Mouse (Mus musculus): ENCODE measurements at regions not wholly inside any gene's neighbourhood (a gene's known extent, or its start where the extent isn't known, plus 50 kb on each side); places are given as distances from the start of the nearest gene placed in this dataset.
A peak's percentile ranks its signal among the peaks of the same experiment; 100 is the strongest.
"Not testable (repeated sequence)": the region's sequence is repeated elsewhere in the genome, so short reads cannot be mapped to it uniquely, and the experiment has no call there.

DNA sequence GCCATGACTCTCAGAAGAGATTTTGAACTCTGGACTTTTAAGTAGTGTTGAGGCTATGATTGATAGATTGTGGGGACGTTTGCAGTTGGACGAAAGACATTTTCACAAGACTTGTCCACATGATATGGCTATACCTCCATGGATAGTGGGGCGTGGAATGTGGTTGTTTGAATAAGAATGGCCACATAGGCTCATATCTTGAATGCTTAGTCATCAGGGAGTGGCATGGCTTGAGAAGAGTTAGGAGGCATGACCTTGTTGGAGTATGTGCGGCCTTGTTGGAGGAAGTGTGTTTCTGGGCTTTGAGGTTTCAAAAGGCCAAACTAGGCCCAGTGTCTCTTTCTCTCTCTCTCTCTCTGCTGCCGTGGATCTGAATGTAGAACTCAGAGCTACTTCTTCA is 204.7 kb upstream of the Pclo start:
- Histone ChIP-seq H3K9ac (replicated peaks; ENCODE audit: low read depth, low read length) (no peak overlapping the region), H3K4me1 (ENCODE audit: control insufficient read depth, insufficient read depth, low read length) (no peaks in the 10 kb centered on the region), H3K9me3 (ENCODE audit: control insufficient read depth, low read depth, low read length) (no peaks in the 10 kb centered on the region), H3K4me2 (replicated peaks; ENCODE audit: low read depth, low read length) (no peak overlapping the region), H3K27me3 (ENCODE audit: control insufficient read depth, insufficient read depth, low read length) (no peaks in the 10 kb centered on the region), H3K36me3 (ENCODE audit: control insufficient read depth, insufficient read depth, low read length) (no peaks in the 10 kb centered on the region), H3K4me3 (ENCODE audit: low read depth, low read length) (no peak overlapping the region), H3K27ac (ENCODE audit: low read length) (no peak overlapping the region)
- 80% methylated on average over 5 of the region's 5 CpGs for WGBS
- no peak for ATAC-seq (ENCODE audit: insufficient number of reproducible peaks, insufficient read depth, low FRiP score, low read depth)

GRCm38 (mm10) chr5:14311729-14312128 is 203.0 kb upstream of the Pclo start:
- H3K36me3 ChIP-seq (ENCODE audit: control insufficient read depth, insufficient read depth, low read length), result no peaks in the 10 kb centered on the region
- no peaks in the 10 kb centered on the region for H3K27me3 ChIP-seq (ENCODE audit: control insufficient read depth, insufficient read depth, low read length)
- ATAC-seq (ENCODE audit: insufficient number of reproducible peaks, insufficient read depth, low FRiP score, low read depth), result no peak
- no peak overlapping the region for H3K9ac ChIP-seq (replicated peaks; ENCODE audit: low read depth, low read length)
- no peak overlapping the region for H3K4me3 ChIP-seq (ENCODE audit: low read depth, low read length)
- no peak overlapping the region for H3K4me2 ChIP-seq (replicated peaks; ENCODE audit: low read depth, low read length)
- H3K4me1 ChIP-seq (ENCODE audit: control insufficient read depth, insufficient read depth, low read length), result no peaks in the 10 kb centered on the region
- WGBS, result 89% methylated on average over 3 of the region's 3 CpGs
- H3K9me3 ChIP-seq (ENCODE audit: control insufficient read depth, low read depth, low read length), result no peaks in the 10 kb centered on the region
- no peak overlapping the region for H3K27ac ChIP-seq (ENCODE audit: low read length)

DNA sequence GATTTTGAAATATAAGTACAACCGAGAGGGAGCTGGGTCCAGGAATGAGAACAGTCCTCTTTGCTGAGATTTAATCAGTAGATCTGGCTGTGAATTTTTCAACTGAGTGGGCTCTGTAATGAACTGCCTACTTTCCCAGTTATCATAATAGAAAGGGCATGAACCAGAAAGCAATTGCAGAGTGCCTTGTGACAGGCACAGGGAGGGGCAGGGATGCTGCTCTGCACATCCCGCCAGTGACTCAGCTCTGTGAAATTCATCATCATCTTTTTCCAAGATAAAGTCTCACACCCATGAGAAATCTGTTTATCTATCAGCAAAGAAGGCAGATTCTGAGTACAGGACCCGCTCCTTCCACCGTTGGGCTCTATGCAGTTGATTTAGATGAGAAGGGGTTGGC is 194.5 kb upstream of the Pclo start:
- 64% methylated on average over 4 of the region's 4 CpGs for WGBS
- H3K36me3 ChIP-seq (ENCODE audit: control insufficient read depth, insufficient read depth, low read length), result no peaks in the 10 kb centered on the region
- no peak overlapping the region for H3K27ac ChIP-seq (ENCODE audit: low read length)
- H3K9ac ChIP-seq (replicated peaks; ENCODE audit: low read depth, low read length), result no peak overlapping the region
- H3K4me2 ChIP-seq (replicated peaks; ENCODE audit: low read depth, low read length), result no peak overlapping the region
- ATAC-seq (ENCODE audit: insufficient number of reproducible peaks, insufficient read depth, low FRiP score, low read depth), result no peak
- no peaks in the 10 kb centered on the region for H3K27me3 ChIP-seq (ENCODE audit: control insufficient read depth, insufficient read depth, low read length)
- H3K9me3 ChIP-seq (ENCODE audit: control insufficient read depth, low read depth, low read length), result no peaks in the 10 kb centered on the region
- no peaks in the 10 kb centered on the region for H3K4me1 ChIP-seq (ENCODE audit: control insufficient read depth, insufficient read depth, low read length)
- H3K4me3 ChIP-seq (ENCODE audit: low read depth, low read length), result no peak overlapping the region

GRCm38 (mm10) chr5:14322000-14322399 is 192.7 kb upstream of the Pclo start:
- Histone ChIP-seq H3K27ac (ENCODE audit: low read length) (no peak overlapping the region), H3K4me1 (ENCODE audit: control insufficient read depth, insufficient read depth, low read length) (no peaks in the 10 kb centered on the region)
- no peak for ATAC-seq (ENCODE audit: insufficient number of reproducible peaks, insufficient read depth, low FRiP score, low read depth)

GRCm38 (mm10) chr5:14360446-14360845 is 154.3 kb upstream of the Pclo start:
- H3K27ac ChIP-seq (ENCODE audit: low read length), result no peak overlapping the region
- no peak overlapping the region for H3K9ac ChIP-seq (replicated peaks; ENCODE audit: low read depth, low read length)
- no peak for ATAC-seq (ENCODE audit: insufficient number of reproducible peaks, insufficient read depth, low FRiP score, low read depth)
- no peak overlapping the region for H3K4me2 ChIP-seq (replicated peaks; ENCODE audit: low read depth, low read length)
- H3K9me3 ChIP-seq (ENCODE audit: control insufficient read depth, low read depth, low read length), result no peaks in the 10 kb centered on the region
- H3K27me3 ChIP-seq (ENCODE audit: control insufficient read depth, insufficient read depth, low read length), result no peaks in the 10 kb centered on the region
- H3K4me1 ChIP-seq (ENCODE audit: control insufficient read depth, insufficient read depth, low read length), result no peaks in the 10 kb centered on the region
- 42% methylated on average over 1 of the region's 1 CpGs for WGBS
- no peak overlapping the region for H3K4me3 ChIP-seq (ENCODE audit: low read depth, low read length)
- H3K36me3 ChIP-seq (ENCODE audit: control insufficient read depth, insufficient read depth, low read length), result no peaks in the 10 kb centered on the region

More at GRCm38 (mm10) chr5:14322000-14322399, 192.7 kb upstream of the Pclo start:
- no peak overlapping the region for H3K4me2 ChIP-seq (replicated peaks; ENCODE audit: low read depth, low read length)
- H3K9ac ChIP-seq (replicated peaks; ENCODE audit: low read depth, low read length), result no peak overlapping the region
- H3K36me3 ChIP-seq (ENCODE audit: control insufficient read depth, insufficient read depth, low read length), result no peaks in the 10 kb centered on the region
- H3K27me3 ChIP-seq (ENCODE audit: control insufficient read depth, insufficient read depth, low read length), result no peaks in the 10 kb centered on the region
- WGBS, result 70% methylated on average over 1 of the region's 1 CpGs
- no peak overlapping the region for H3K4me3 ChIP-seq (ENCODE audit: low read depth, low read length)
- H3K9me3 ChIP-seq (ENCODE audit: control insufficient read depth, low read depth, low read length), result no peaks in the 10 kb centered on the region

- H3K36me3 ChIP-seq (ENCODE audit: control insufficient read depth, insufficient read depth, low read length), result no peaks in the 10 kb centered on the region
- H3K9ac ChIP-seq (replicated peaks; ENCODE audit: low read depth, low read length), result no peak overlapping the region
- no peaks in the 10 kb centered on the region for H3K27me3 ChIP-seq (ENCODE audit: control insufficient read depth, insufficient read depth, low read length)
- no peak overlapping the region for H3K4me2 ChIP-seq (replicated peaks; ENCODE audit: low read depth, low read length)
- peak; percentile 58; the same call in 1 of the 2 replicates for ATAC-seq (ENCODE audit: insufficient number of reproducible peaks, insufficient read depth, low FRiP score, low read depth)
- H3K4me3 ChIP-seq (ENCODE audit: low read depth, low read length), result no peak overlapping the region
- WGBS, result 18% methylated on average over 6 of the region's 6 CpGs
- no peak overlapping the region for H3K27ac ChIP-seq (ENCODE audit: low read length)
- no peaks in the 10 kb centered on the region for H3K4me1 ChIP-seq (ENCODE audit: control insufficient read depth, insufficient read depth, low read length)
- H3K9me3 ChIP-seq (ENCODE audit: control insufficient read depth, low read depth, low read length), result no peaks in the 10 kb centered on the region
Observed at GRCm38 (mm10) chr5:14389184-14389890, 125.4 kb upstream of the Pclo start.

DNA sequence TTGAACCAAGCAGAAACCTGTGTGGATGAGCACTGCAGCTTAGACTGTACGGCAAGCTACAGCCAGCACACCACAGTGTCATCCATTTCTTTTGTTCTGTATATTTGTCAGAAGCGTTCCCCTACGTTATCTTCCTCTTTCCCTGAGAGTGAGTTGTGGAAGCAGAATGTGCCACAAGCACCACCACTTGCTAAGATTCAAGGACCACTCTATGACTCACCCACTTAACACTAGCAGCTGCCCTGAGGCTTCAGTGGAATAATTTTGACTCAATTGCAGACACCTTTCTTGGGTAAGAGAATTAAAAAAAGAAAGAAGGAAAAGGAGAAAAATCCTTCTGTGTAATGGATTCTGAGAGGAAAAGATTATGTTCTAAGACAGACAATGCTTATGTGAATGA is 122.9 kb upstream of the Pclo start:
- ATAC-seq (ENCODE audit: insufficient number of reproducible peaks, insufficient read depth, low FRiP score, low read depth), result no peak
- no peaks in the 10 kb centered on the region for H3K4me1 ChIP-seq (ENCODE audit: control insufficient read depth, insufficient read depth, low read length)
- no peaks in the 10 kb centered on the region for H3K27me3 ChIP-seq (ENCODE audit: control insufficient read depth, insufficient read depth, low read length)
- no peak overlapping the region for H3K27ac ChIP-seq (ENCODE audit: low read length)
- no peak overlapping the region for H3K4me3 ChIP-seq (ENCODE audit: low read depth, low read length)
- no peak overlapping the region for H3K4me2 ChIP-seq (replicated peaks; ENCODE audit: low read depth, low read length)
- H3K36me3 ChIP-seq (ENCODE audit: control insufficient read depth, insufficient read depth, low read length), result no peaks in the 10 kb centered on the region
- WGBS, result 75% methylated on average over 3 of the region's 3 CpGs
- no peaks in the 10 kb centered on the region for H3K9me3 ChIP-seq (ENCODE audit: control insufficient read depth, low read depth, low read length)
- no peak overlapping the region for H3K9ac ChIP-seq (replicated peaks; ENCODE audit: low read depth, low read length)

GRCm38 (mm10) chr5:14403381-14403780 is 111.3 kb upstream of the Pclo start:
- not testable (repeated sequence) for H3K4me3 ChIP-seq (ENCODE audit: low read depth, low read length); H3K4me2 ChIP-seq (replicated peaks; ENCODE audit: low read depth, low read length); H3K27me3 ChIP-seq (ENCODE audit: control insufficient read depth, insufficient read depth, low read length); H3K36me3 ChIP-seq (ENCODE audit: control insufficient read depth, insufficient read depth, low read length); H3K4me1 ChIP-seq (ENCODE audit: control insufficient read depth, insufficient read depth, low read length); H3K9me3 ChIP-seq (ENCODE audit: control insufficient read depth, low read depth, low read length); ATAC-seq (ENCODE audit: insufficient number of reproducible peaks, insufficient read depth, low FRiP score, low read depth); H3K9ac ChIP-seq (replicated peaks; ENCODE audit: low read depth, low read length); H3K27ac ChIP-seq (ENCODE audit: low read length)
- WGBS, result 87% methylated on average over 5 of the region's 12 CpGs

- ATAC-seq (ENCODE audit: insufficient number of reproducible peaks, insufficient read depth, low FRiP score, low read depth), result no peak
- 77% methylated on average over 2 of the region's 2 CpGs for whole genome bisulfite sequencing
- H3K27me3 ChIP-seq (ENCODE audit: control insufficient read depth, insufficient read depth, low read length), result no peaks in the 10 kb centered on the region
- no peaks in the 10 kb centered on the region for H3K4me1 ChIP-seq (ENCODE audit: control insufficient read depth, insufficient read depth, low read length)
- no peak overlapping the region for H3K4me3 ChIP-seq (ENCODE audit: low read depth, low read length)
- H3K9ac ChIP-seq (replicated peaks; ENCODE audit: low read depth, low read length), result no peak overlapping the region
- H3K36me3 ChIP-seq (ENCODE audit: control insufficient read depth, insufficient read depth, low read length), result no peaks in the 10 kb centered on the region
- H3K4me2 ChIP-seq (replicated peaks; ENCODE audit: low read depth, low read length), result no peak overlapping the region
- no peaks in the 10 kb centered on the region for H3K9me3 ChIP-seq (ENCODE audit: control insufficient read depth, low read depth, low read length)
- H3K27ac ChIP-seq (ENCODE audit: low read length), result no peak overlapping the region
Observed at GRCm38 (mm10) chr5:14404344-14404743, 110.4 kb upstream of the Pclo start.

Measured in stomach, embryonic 14.5 days (tissue).